Mouse (Mus musculus) hindlimb bud, embryonic 11.5 days (tissue): ENCODE data around the gene Mansc4.
A peak's percentile ranks its signal among the peaks of the same experiment; 100 is the strongest.

Source experiments
- DNase-seq: peaks from one replicate; pipeline ENCODE4 v3.0.0-alpha.2; 2012; ENCODE audit warnings: low read depth, low spot score; ENCODE audit errors: extremely low spot score

Gene Mansc4

DNA sequence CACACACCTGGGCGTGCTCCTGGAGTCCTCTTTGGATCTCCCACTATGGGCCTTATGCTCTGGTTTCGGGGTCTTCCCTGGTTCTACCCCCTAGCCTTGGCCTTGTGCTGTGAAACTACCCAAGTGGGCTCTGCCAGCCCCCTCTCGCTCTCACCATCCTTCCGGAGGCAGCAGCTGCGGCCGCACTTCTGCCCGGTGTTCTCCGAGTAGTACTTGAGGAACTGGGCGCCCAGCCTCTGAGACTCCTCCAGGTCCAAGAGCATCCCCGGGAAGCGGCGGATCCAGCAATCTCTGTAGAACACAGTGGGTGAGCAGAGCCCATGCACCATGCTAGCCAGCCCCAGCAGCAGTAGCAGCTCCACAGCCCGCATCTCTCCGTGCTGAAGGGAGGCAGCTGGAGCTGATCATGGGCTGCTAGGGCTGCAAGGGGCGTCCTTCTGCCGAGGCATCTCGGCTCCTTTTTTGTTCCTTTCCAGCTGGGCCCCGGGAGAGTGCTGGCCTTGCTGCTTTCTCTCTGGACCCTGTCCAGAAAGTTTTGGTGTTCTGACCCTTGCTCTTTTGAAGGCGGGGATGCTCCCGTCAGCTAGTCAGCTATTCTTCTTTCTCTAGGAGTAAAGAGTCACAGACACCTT lies at the start of gene Mansc4:
Mansc4 (minus strand) TSS at position 439 of the 632 bp plus-strand sequence.
- no peak for DNase-seq

DNA sequence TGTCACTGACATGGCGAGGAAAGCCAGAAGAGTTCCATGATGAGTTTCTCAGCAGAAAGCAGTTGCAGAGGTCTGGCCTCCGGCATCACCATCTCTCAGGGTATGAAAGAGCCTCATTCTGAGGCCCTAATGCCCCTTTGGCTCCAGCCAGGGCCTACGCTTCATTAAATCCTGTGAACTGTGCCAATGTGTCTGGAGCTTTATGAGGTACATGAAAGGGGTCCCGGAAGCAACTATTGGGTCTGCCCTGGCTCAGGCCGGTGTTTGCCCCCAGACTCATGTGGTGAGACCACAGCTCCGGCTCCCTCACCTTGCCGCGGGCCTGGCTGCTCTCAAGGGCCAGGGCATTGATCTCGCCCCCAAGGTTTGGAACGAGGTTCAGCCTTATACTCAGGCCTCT lies 40.4 kb upstream of the Mansc4 start:
- DNase-seq, result no peak

DNA sequence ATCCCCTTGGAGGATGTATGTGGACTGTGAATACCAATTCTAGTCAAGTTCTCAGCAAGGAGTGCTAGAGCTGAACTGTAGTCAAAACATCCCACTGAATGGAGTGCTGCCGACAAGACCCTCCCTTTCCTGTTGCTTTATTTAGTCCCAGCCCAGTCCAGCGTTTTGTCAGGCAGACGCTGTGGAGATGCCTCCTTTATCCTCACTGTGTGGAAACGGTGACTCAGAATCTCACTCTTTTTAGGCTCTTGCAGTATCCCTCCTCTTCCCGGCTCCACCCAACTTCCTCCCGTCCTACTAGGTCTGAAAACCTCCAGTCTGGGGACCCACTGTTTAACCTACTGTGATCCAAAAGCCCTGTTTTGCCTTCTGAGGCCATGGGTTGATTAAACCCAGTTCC lies 34.5 kb upstream of the Mansc4 start:
- DNase-seq, result no peak

DNA sequence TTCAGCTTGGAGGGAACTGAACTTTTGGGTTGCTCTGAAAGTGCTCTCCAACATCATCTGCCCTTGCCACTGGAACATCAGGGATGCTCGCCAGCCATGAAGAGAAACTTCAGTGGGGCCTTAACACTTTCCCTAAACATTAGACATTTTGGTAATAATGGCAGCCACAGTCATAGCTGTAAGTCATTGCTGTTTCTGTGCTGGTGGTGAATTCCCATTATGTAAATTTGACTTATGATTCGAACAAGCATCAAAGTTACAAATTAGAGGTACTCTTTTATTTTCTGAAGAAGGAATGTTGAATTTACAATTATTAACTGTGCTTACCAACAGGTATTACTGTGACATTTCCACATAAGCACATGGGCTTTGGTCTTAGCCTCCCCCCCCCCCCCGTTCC lies 31.4 kb upstream of the Mansc4 start:
- no peak for DNase-seq

DNA sequence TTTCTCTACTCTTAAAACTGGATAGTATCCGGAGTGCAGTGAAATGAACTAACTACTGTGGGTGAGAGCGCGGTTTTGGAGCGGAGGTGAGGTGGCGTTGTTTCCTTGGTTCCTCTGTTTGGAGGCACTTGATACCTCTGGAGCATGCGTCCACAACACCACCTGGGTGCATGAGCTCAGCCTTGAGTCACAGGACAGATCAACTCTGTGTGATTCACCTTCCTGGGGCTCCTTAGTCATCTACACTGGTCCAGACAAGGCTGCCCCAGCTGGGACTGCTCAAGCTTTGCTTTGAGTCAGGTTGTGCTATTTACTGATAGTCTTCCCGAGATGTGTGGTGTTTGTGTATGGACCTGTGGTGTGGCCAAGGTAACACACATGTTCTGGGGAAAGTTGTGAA lies 30.9 kb upstream of the Mansc4 start:
- no peak for DNase-seq

DNA sequence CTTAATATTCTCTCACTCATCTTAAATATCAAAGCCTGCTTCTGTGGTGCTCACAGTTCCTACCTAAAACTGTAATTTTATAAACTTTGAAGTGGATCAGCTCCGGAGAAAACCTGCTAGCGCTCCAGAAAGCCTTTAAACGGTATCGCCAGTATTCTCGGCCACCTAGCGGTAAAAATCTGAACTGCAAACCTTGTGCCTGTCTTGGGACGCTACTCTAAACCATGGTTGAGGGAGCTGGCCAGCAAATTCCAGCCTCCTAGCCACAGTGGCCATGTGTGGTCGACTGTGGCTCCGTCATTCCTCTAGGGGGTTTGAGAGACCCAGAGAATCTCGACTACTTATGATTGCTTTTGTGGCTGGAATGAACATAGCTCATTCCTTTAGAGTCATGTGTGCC lies 29.7 kb upstream of the Mansc4 start:
- DNase-seq, result peak; percentile 90

GRCm38 (mm10) chr6:147109283-147109682 lies 22.5 kb upstream of the Mansc4 start:
- no peak for DNase-seq

DNA sequence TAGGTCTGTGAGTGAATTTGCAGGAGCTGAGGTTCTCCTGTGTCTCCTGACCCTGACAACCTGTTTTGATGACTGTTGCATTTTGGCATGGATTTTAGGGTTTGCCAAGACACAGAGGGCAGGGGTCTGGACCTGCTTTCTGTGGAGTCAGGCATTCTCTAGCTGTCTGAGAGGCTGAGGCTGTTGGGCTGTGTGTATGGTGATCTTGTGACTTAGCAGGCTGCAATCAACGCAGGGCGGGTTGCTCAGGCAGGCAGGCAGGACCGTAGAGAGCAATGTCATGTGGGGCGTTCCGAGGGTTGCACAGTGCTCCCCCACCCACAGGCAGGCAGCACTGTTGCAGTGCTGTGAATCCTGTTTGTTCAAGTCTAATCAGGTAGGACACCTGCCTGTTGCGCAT lies 19.9 kb upstream of the Mansc4 start:
- DNase-seq, result no peak

- no peak for DNase-seq
These were observed 18.7 kb upstream of the Mansc4 start for GRCm38 (mm10) chr6:147105529-147105928.

DNA sequence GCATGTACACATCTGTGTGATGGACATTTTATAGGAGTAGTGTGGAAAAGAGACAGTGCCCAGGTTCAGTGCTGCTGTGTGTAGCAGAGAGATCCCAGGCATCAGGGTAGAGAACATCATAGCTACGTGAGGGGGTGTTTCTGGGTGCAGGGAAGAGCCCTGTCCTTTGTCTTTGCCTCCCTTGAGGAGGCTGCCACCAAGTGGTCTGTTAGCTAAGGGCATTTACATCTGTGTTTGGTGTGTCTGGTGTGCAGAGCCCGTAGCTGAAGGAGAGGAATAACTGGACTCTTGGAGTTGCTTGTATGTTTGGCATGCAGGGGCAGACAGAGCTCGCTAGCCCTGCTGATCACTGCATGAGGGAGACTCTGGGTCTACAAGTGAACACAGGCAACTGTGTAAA lies 15.5 kb upstream of the Mansc4 start:
- DNase-seq, result no peak

- DNase-seq, result no peak
These were observed 12.8 kb upstream of the Mansc4 start for GRCm38 (mm10) chr6:147099458-147100277.

DNA sequence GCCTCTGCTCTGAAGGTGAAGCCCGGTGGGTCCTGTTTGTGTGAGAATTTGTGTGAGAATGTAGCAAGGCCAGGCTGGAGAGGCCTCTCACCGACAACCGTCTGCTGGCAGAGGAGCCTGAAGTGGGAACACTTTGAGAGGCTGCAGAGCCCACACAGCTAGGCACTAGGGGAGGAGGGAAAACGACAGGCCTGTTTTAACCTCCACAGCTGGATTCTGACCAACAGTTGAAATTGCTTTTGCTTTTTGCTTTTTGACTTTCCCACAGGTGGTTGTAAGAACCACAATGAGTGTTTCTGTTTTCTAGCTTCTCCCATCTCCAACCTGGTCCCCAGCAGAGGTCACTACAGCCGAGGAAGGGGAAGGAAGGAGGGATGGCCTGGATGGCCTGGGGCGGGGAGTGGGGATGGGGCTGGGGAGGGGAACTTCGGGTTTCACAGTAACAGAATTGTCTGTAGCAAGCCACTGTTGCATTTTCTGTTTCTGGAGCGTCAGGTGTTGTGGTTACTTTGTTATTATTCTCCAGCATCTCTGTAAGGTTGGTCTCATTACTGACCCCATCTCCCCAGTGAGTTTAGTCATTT lies 10.6 kb upstream of the Mansc4 start:
- no peak for DNase-seq

DNA sequence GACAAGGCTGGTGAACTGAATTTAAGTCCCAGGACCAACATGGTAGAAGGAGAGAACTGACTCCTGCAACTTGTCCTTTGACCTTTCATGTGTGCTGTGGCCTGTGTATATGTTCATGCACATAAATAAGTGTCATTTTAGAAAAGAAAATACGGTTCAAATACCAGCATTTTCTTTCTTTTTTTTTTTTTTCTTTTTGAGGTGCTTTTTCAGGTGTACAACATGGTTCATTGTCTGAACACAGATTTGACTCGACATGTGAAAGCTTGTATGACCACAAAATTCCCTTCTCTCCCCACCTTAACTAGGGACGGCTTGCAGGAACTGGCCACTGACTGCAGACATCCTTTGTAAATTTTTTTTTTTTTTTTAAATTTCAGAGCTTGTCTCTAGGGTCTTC lies 10.1 kb upstream of the Mansc4 start:
- DNase-seq, result no peak

GRCm38 (mm10) chr6:147096109-147096508 lies 9.3 kb upstream of the Mansc4 start:
- DNase-seq, result no peak

- DNase-seq, result no peak
These were observed 7.9 kb upstream of the Mansc4 start for GRCm38 (mm10) chr6:147094771-147095170.

- DNase-seq, result no peak
These were observed 5.3 kb upstream of the Mansc4 start for GRCm38 (mm10) chr6:147092136-147092535.

GRCm38 (mm10) chr6:147091136-147092120 lies 4.6 kb upstream of the Mansc4 start, which contains the start of gene Klhl42:
Gene Klhl42, plus strand, starts transcription at chr6:147091379.
- DNase-seq, result no peak

DNA sequence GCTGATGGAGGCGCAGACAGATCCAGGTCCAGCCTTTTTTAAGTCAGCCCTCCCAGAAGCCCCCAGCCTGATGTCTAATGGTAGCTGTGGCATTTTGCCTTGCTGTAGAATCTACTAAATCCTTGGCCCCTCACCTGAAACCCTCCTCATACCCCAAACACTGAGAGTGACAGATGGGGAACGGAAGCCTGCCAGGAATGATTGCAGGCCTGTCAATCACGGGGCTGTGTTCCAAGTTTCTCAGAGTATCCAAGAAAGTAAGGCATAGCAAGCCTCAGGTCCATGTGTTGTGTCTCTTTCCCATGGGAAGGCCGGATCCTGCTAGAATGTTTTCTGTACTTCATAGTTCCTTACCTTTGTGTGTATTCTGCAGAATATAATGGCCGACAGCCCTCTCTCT lies 3.4 kb upstream of the Mansc4 start:
- no peak for DNase-seq

DNA sequence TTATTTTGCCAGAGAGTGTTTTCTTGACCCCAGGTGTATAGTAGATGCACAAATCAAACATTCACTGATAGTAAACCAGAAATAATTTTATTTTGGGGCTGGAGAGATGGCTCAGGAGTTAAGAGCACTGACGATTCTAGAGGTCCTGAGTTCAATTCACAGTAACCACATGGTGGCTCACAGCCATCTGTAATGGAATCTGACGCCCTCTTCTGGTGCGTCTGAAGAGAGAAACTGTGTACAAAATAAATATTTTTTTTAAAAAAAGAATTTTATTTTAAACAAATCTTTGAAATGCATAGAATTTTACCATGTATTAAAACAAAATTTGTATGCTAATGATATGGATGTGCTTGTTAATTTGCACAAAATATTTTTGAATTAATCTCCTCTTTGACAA lies 1.7 kb upstream of the Mansc4 start:
- no peak for DNase-seq

DNA sequence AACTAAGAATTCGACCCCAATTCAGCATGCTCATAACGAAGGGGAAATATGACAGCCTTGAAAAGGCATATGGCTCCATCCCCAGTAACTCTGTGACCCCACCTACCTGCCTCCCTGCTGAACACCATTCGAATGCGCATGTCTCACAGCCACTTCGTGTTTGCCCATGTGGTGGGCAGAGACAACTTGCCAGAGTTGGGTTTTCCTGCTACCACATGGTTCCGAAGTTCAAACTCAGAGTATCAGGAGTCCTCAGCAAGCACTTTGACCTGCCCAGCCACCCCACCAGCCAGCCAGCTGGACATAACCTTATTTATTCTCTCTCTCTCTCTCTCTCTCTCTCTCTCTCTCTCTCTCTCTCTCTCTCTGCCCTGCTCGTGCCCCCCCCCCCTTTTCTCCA lies 904 bp upstream of the Mansc4 start:
- DNase-seq, result no peak
